Mouse (Mus musculus) G1E (cell line): Measurements from ENCODE around the gene Galc.

Source experiments
- CTCF ChIP-seq: IDR thresholded peaks from 2 replicates; pipeline ENCODE4 v1.5.1; 2012; ENCODE audit warnings: low read depth, low read length, inconsistent platforms, mixed read lengths
- GATA1 ChIP-seq: IDR thresholded peaks from 2 replicates; pipeline ENCODE4 v1.6.1; 2012; ENCODE audit warnings: borderline replicate concordance, low read length, inconsistent platforms, mixed read lengths
- GATA2 ChIP-seq: IDR thresholded peaks from 2 replicates; pipeline ENCODE4 v1.6.1; 2012; ENCODE audit warnings: low read depth, low read length, inconsistent platforms, borderline replicate concordance

DNA sequence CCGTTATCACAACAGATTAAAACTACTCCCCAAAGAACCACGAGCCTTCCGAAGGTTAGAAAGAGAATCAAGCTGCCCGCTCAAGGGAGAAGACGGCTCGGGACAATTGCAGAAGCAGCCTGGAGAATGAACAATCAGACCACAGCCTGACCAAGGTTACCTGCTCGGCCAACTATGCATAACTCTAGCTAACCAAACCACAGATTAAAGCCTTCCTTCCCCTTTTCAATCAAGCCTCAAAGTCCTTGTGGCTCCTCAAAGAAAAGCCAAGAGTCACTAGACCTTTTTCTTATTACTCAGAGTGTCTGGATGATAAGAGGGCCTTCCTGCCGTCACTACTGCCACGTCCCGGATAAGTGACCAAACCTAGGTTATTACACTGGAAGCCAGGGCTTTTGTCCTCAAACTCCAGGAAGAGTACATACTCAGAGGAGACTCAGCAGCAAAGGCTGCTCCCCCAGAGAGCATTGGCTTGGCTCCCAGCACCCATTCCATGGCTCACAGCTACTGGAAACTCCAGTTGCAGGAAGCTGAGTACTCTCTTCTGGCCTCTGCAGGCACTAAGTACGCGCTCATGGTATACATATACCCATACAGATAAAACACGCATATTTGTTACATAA, 3.8 kb downstream of the Galc start:
- no peak for TF ChIP-seq CTCF
- no peak for TF ChIP-seq GATA1
- no peak for TF ChIP-seq GATA2
